Mouse (Mus musculus) erythroblast, embryonic 14.5 days (primary cell): ENCODE results near the gene Specc1.

Source experiments
- GATA1 ChIP-seq: IDR thresholded peaks from 2 replicates; pipeline ENCODE4 v1.6.1; 2012; ENCODE audit warnings: low read length, inconsistent platforms, mixed read lengths
- TAL1 ChIP-seq: IDR thresholded peaks from 3 replicates; pipeline ENCODE4 v1.6.1; 2012; ENCODE audit warnings: low read length, inconsistent platforms, mixed read lengths

DNA sequence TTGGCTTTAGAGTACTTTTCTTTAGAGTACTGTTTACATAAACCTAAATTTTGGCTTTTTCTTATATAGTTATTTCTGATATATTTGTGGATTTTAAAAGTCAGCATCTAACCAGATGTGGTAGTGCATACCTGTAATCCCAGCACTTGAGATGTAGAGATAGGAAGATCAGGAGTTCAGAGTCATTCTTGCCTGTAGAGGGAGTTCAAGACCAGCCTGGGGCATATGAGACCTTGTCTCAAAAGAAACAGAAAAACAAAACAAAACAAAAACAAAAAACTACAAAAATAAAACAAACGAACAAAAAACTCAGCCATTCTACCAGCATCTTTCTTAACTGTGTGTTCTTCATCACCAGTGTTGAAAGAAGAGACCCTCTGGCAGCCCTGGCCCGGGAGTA lies 204.9 kb downstream of the Specc1 start:
- TF ChIP-seq TAL1 (no peak), GATA1 (no peak)
